Mouse (Mus musculus): ENCODE data around the gene Mapkap1. TPM values are rescaled to one million over a fixed set of nuclear protein-coding genes. Genes with fewer than 3 reads are reported as not detected.
"Not testable (repeated sequence)": the region's sequence is repeated elsewhere in the genome, so short reads cannot be mapped to it uniquely, and the experiment has no call there.

Mapkap1 gene
- polyA plus RNA-seq, 1 experiment from 2014 or later: 93.3 TPM

DNA sequence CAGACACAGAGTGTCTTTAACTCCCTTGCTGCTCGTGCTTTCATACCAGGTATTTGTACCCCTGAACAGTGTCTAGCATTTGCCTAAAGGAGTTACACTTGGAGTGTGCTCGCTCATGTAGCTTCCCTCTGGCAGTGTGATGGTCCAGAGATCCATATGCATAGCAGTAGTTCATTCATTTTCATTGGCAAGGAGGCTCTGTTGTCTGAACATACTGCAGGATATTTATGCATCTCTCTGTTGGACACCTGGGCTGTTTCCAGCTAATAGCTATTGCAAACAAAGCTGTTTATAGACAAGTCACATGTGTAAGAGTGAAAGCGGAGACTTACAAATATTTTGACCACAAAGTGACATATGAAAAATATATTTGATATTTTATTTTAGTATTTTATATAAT, 67.2 kb downstream of the Mapkap1 start:
- Histone ChIP-seq H3K27me3 (ENCODE audit: insufficient read depth, low read length) (no peaks in the 10 kb centered on the region), H3K4me3 (ENCODE audit: low read depth, low read length) (no peak overlapping the region), H3K4me2 (no peak overlapping the region), H3K27ac (ENCODE audit: low read depth) (no peak overlapping the region), H3K9me3 (ENCODE audit: low read depth, low read length) (no peaks in the 10 kb centered on the region), H3K9ac (no peak overlapping the region), H3K36me3 (ENCODE audit: insufficient read depth) (no peaks in the 10 kb centered on the region), H3K4me1 (ENCODE audit: insufficient read depth) (0 out of 2 replicates have a peak, but pooled peaks cover 1% of the 10 kb centered on the region)
- DNase-seq (no peak), ATAC-seq (ENCODE audit: insufficient read depth) (no peak)
- no peak for TF ChIP-seq CTCF (IDR thresholded peaks at IDR 0.05; ENCODE audit: low read depth)
- 61% methylated on average over 3 of the region's 3 CpGs for whole genome bisulfite sequencing

DNA sequence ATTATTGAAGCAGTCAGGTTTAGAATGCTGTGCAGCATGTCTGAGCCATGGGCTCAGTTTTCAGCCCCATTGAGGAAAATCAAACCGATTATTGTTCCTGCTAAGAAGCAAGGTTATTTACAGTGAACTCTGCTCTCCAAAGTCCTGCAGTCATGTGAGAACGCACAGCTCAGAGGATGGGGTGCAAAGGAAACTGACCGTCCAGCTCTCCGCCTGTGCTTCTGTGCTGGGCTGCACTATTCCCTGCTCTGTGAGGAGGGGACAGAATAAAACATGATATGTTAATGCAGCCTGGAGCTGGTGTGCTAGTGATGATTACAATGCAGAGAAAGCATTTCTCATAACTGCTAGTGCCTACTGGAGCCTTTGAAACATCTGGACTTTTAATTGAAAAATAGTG, 74.8 kb downstream of the Mapkap1 start:
- H3K27ac ChIP-seq (ENCODE audit: low read depth): no peak overlapping the region
- no peak for TF ChIP-seq CTCF (IDR thresholded peaks at IDR 0.05; ENCODE audit: low read depth)
- no peaks in the 10 kb centered on the region for H3K4me1 ChIP-seq (ENCODE audit: insufficient read depth)
- ATAC-seq (ENCODE audit: insufficient read depth) (no peak), DNase-seq (no peak)
- no peak overlapping the region for H3K9ac ChIP-seq
- H3K36me3 ChIP-seq (ENCODE audit: insufficient read depth): no peaks in the 10 kb centered on the region
- no peak overlapping the region for H3K4me2 ChIP-seq
- WGBS: 55% methylated on average over 4 of the region's 4 CpGs
- no peaks in the 10 kb centered on the region for H3K27me3 ChIP-seq (ENCODE audit: insufficient read depth, low read length)
- H3K4me3 ChIP-seq (ENCODE audit: low read depth, low read length): no peak overlapping the region
- no peaks in the 10 kb centered on the region for H3K9me3 ChIP-seq (ENCODE audit: low read depth, low read length)

DNA sequence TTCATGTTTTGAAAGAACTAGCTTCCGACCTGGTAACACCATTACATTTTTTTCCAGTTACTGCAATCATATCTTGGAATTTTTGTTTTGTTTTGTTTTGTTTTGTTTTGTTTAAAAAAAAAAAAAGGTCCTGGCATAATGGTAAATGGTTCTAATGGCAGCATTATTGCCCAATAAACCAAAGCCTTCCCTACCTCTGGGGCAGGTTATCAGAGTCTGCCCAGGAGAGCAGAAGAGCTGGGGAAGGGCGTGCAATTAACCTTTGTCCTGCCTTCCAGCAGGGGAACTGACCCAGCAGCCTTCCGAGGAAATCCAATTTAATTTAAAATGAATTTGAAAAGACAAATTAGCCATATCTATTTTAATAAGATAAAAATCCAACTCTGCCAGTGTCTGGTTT, 75.5 kb downstream of the Mapkap1 start:
- H3K9ac ChIP-seq: no peak overlapping the region
- H3K9me3 ChIP-seq (ENCODE audit: low read depth, low read length): no peaks in the 10 kb centered on the region
- no peak overlapping the region for H3K27ac ChIP-seq (ENCODE audit: low read depth)
- no peak overlapping the region for H3K4me2 ChIP-seq
- H3K27me3 ChIP-seq (ENCODE audit: insufficient read depth, low read length): no peaks in the 10 kb centered on the region
- DNase-seq (no peak), ATAC-seq (ENCODE audit: insufficient read depth) (no peak)
- 73% methylated on average over 3 of the region's 3 CpGs for WGBS
- no peaks in the 10 kb centered on the region for H3K4me1 ChIP-seq (ENCODE audit: insufficient read depth)
- no peaks in the 10 kb centered on the region for H3K36me3 ChIP-seq (ENCODE audit: insufficient read depth)
- no peak for TF ChIP-seq CTCF (IDR thresholded peaks at IDR 0.05; ENCODE audit: low read depth)
- H3K4me3 ChIP-seq (ENCODE audit: low read depth, low read length): no peak overlapping the region

DNA sequence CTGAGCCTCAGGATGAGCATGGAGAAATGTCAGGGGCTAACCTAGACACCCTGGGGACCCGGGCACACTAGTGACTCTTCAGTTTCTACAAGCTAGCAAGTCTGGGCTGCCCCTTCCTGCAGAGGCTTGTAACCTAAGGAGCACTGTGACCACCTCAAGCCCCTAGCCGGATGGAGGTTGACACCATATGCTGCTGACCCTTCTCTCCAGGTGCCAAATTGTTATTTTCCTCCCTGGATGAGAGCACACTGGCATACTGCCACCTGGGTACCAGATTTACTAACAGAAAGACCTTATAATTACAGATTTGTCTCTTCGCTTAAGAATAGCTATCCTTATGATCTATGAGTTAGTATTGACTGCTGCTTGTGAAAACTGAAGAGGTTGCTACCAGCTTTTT, 76.0 kb downstream of the Mapkap1 start:
- Histone ChIP-seq H3K4me1 (ENCODE audit: insufficient read depth) (no peaks in the 10 kb centered on the region), H3K9me3 (ENCODE audit: low read depth, low read length) (no peaks in the 10 kb centered on the region), H3K9ac (no peak overlapping the region), H3K36me3 (ENCODE audit: insufficient read depth) (no peaks in the 10 kb centered on the region), H3K27ac (ENCODE audit: low read depth) (no peak overlapping the region), H3K4me3 (ENCODE audit: low read depth, low read length) (no peak overlapping the region), H3K27me3 (ENCODE audit: insufficient read depth, low read length) (no peaks in the 10 kb centered on the region), H3K4me2 (no peak overlapping the region)
- ATAC-seq (ENCODE audit: insufficient read depth) (no peak), DNase-seq (no peak)
- WGBS: 73% methylated on average over 3 of the region's 3 CpGs
- no peak for TF ChIP-seq CTCF (IDR thresholded peaks at IDR 0.05; ENCODE audit: low read depth)

DNA sequence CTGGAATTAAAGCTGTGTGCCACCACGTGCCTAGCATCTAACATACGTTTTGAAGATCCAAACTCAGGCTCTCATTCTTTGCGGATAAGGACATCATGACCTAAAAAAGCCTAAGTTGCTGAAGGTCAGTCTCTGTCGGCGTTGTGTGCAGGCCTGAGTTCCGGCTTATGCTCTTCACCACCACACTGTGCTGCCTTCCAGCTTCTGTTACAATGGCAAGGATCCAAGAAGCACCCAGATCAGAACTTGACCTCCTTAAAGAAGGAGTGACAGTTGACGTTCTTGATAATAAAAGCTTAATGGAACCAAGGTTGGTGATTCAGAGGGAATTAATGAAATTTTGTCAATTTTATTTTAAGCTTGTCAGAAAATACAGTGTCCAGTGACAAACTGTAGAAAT, 80.7 kb downstream of the Mapkap1 start:
- no peaks in the 10 kb centered on the region for H3K27me3 ChIP-seq (ENCODE audit: insufficient read depth, low read length)
- H3K36me3 ChIP-seq (ENCODE audit: insufficient read depth): no peaks in the 10 kb centered on the region
- no peak overlapping the region for H3K27ac ChIP-seq (ENCODE audit: low read depth)
- no peaks in the 10 kb centered on the region for H3K9me3 ChIP-seq (ENCODE audit: low read depth, low read length)
- no peak overlapping the region for H3K4me3 ChIP-seq (ENCODE audit: low read depth, low read length)
- 0 out of 2 replicates have a peak, but pooled peaks cover 2% of the 10 kb centered on the region for H3K4me1 ChIP-seq (ENCODE audit: insufficient read depth)
- no peak overlapping the region for H3K4me2 ChIP-seq
- ATAC-seq (ENCODE audit: insufficient read depth) (no peak), DNase-seq (no peak)
- 70% methylated on average over 7 of the region's 7 CpGs for WGBS
- no peak for TF ChIP-seq CTCF (IDR thresholded peaks at IDR 0.05; ENCODE audit: low read depth)
- H3K9ac ChIP-seq: no peak overlapping the region

DNA sequence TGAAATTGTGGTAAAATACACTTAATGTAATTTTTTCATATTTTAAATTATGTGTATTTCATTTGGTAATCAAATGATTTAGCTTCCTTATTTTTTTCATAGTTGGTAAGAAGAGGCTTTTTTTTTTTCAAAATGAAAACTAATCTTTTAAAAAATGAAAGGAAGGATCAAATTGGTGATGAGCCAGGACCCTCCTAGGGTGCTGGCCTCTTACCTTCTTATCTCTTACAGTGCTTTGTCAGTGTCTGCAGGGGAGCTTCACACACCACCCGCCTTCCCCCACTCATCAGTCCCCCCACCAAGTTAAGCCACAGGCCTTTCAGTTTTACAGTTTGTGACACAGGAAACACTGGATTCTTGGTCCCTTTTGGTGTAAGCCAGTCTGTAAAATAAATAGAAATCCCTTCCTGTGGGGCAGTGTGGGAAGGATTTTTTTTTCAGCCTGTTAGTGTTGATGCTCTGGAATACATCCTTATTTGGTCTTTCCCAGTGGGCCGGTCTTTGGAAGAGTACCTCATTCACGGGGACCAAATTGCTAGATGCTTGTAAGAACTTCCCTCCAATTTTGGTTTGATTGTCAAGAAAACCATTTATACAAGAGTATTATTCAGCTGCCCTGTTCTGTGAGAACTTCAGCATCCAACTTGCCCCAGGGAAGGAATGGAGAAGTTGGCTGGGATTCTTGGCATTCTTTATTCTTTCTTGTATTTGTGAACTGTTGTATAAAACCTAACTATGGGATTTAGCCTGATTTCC, 97.6 kb downstream of the Mapkap1 start:
- WGBS: 25% methylated on average over 3 of the region's 3 CpGs
- ATAC-seq (ENCODE audit: insufficient read depth): no peak

DNA sequence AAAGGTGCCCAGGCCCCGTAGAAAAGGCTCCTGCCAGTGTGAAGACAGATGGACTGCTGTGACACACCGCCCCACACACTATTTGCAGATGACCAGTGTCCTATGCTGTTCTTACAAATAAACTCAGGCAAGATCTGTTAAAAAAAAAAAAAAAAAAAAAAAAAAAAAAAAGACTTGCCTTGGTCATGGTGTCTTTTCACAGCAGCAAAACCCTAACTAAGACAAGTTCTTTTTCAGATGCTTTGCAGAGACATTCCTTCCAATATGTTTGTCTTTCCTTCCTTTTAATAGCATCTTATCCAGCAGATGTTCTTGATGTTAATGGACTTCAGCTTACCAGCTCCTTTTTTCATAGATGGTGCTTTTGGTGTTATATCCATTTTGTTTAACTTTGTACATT, 99.6 kb downstream of the Mapkap1 start:
- not testable (repeated sequence) for H3K4me1 ChIP-seq (ENCODE audit: insufficient read depth); DNase-seq; H3K9me3 ChIP-seq (ENCODE audit: low read depth, low read length); H3K9ac ChIP-seq; H3K4me3 ChIP-seq (ENCODE audit: low read depth, low read length); H3K27ac ChIP-seq (ENCODE audit: low read depth); ATAC-seq (ENCODE audit: insufficient read depth); H3K4me2 ChIP-seq; H3K36me3 ChIP-seq (ENCODE audit: insufficient read depth); H3K27me3 ChIP-seq (ENCODE audit: insufficient read depth, low read length)
- 93% methylated on average over 2 of the region's 2 CpGs for WGBS

More for the DNA sequence above, 97.6 kb downstream of the Mapkap1 start:
- Histone ChIP-seq H3K4me1 (ENCODE audit: insufficient read depth) (no peaks in the 10 kb centered on the region), H3K9me3 (ENCODE audit: low read depth, low read length) (no peaks in the 10 kb centered on the region), H3K27me3 (ENCODE audit: insufficient read depth, low read length) (no peaks in the 10 kb centered on the region), H3K4me2 (no peak overlapping the region), H3K36me3 (ENCODE audit: insufficient read depth) (peaks cover 3% of the 10 kb centered on the region; the same call in 1 of the 2 replicates), H3K9ac (no peak overlapping the region), H3K4me3 (ENCODE audit: low read depth, low read length) (no peak overlapping the region), H3K27ac (ENCODE audit: low read depth) (peak overlapping the region; percentile 58; the same call in 1 of the 2 replicates)
- peak; percentile 53 for DNase-seq
- no peak for TF ChIP-seq CTCF (IDR thresholded peaks at IDR 0.05; ENCODE audit: low read depth)

Measured in lung, embryonic 14.5 days (tissue).